Mouse (Mus musculus): Measurements from ENCODE around the gene Fyttd1. TPM values are rescaled to one million over a fixed set of nuclear protein-coding genes. Genes with fewer than 3 reads are reported as not detected.

Gene Fyttd1
- total and polyA plus RNA-seq, 2 experiments from 2014 or later: 56.9 to 139 TPM

DNA sequence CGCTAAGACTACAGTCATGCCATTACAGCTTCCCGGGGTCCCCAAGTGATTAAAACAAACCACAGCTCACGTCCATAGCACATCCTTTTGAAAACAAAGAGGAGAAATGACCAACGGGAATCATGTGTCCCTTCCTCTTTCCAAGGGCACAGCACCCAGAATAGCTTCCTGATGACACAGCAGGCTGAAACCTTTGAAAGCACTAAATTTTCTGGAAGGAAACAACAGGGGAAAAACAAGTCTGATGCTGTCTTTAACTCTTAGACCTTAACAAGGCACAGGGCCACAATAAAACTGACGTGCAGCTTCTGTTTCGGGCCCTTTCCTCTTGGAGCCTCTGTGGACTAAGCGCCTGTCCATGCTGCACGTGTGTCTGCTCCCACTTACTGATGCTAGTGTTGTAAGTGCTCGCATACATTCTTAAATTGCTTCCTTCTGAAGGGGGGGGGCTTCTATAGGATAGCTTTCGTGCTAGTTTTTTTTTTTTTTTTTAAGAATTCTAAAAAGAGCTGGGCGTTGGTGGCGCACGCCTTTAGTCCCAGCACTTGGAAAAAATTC is 23.7 kb upstream of the Fyttd1 start:
- no peak for ATAC-seq (ENCODE audit: low FRiP score)
- Histone ChIP-seq H3K27ac (ENCODE audit: low read depth, low read length) (no peak overlapping the region), H3K9me3 (ENCODE audit: low read length) (no peaks in the 10 kb centered on the region), H3K27me3 (ENCODE audit: insufficient read depth, low read length) (no peaks in the 10 kb centered on the region), H3K9ac (replicated peaks; ENCODE audit: low read length, poor library complexity, severe bottlenecking) (no peak overlapping the region), H3K4me1 (ENCODE audit: insufficient read depth, low read length) (no peaks in the 10 kb centered on the region), H3K4me3 (ENCODE audit: low read depth, low read length) (no peak overlapping the region), H3K4me2 (ENCODE audit: low read depth, low read length, poor library complexity, severe bottlenecking) (no peak overlapping the region), H3K36me3 (ENCODE audit: insufficient read depth, low read length) (peaks cover 15% of the 10 kb centered on the region)
- TF ChIP-seq CTCF (IDR thresholded peaks at IDR 0.05): no peak
- DNase-seq (ENCODE audit: low spot score): no peak
- 77% methylated on average over 13 of the region's 13 CpGs for WGBS

DNA sequence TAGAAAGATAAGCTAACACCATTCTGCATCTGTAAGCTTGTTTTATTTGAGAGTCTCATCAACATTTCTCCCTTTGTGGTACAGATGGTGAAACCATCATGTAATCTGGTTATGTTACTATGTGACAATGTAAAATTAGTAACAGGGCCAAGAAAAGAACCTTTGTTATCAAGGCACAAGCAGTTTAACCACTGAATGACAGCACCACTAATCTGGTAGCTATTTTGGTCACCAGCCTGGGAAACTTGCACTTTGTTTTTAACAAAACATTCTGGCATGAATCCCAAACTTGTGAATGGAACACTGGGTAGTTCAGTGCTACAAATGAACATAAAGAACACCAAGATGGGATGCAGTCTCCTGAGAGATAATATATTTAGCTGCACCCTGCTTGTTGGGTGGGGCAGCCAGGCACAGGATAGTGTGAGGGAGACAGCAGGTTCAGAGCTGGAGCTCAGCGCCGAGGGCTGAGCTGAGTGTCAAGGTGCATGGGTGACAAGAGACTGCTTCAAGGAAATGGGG is 23.2 kb upstream of the Fyttd1 start:
- no peak for TF ChIP-seq CTCF (IDR thresholded peaks at IDR 0.05)
- H3K36me3 ChIP-seq (ENCODE audit: insufficient read depth, low read length): peaks cover 10% of the 10 kb centered on the region

DNA sequence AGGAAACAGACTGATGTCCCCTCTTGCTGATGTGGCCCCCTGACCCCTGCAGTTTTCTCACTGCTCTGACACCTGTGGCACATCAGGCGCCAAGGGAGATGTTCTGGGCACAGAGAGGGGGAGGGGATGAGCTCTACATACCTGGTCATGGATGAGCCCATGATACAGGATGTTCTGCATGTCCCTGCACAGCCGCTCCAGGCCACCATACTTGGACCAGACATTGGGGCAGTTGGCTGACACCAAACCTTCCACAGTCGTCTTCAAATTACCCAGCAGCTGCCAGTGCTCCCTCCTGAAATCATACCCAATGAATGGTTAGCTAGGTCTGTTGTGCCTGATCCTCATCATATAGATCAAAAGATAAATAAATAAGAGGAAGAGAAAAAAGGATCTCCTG is 20.5 kb upstream of the Fyttd1 start:
- Histone ChIP-seq H3K4me3 (ENCODE audit: low read depth, low read length) (no peak overlapping the region), H3K9ac (replicated peaks; ENCODE audit: low read length, poor library complexity, severe bottlenecking) (no peak overlapping the region), H3K36me3 (ENCODE audit: insufficient read depth, low read length) (peaks cover 4% of the 10 kb centered on the region), H3K27ac (ENCODE audit: low read depth, low read length) (no peak overlapping the region), H3K4me2 (ENCODE audit: low read depth, low read length, poor library complexity, severe bottlenecking) (no peak overlapping the region), H3K4me1 (ENCODE audit: insufficient read depth, low read length) (no peaks in the 10 kb centered on the region), H3K27me3 (ENCODE audit: insufficient read depth, low read length) (no peaks in the 10 kb centered on the region), H3K9me3 (ENCODE audit: low read length) (no peaks in the 10 kb centered on the region)
- WGBS: 90% methylated on average over 3 of the region's 3 CpGs
- no peak for TF ChIP-seq CTCF (IDR thresholded peaks at IDR 0.05)
- DNase-seq (ENCODE audit: low spot score) (no peak), ATAC-seq (ENCODE audit: low FRiP score) (no peak)

More for the DNA sequence above, 23.2 kb upstream of the Fyttd1 start:
- H3K9ac ChIP-seq (replicated peaks; ENCODE audit: low read length, poor library complexity, severe bottlenecking): no peak overlapping the region
- H3K9me3 ChIP-seq (ENCODE audit: low read length): no peaks in the 10 kb centered on the region
- 63% methylated on average over 2 of the region's 2 CpGs for WGBS
- DNase-seq (ENCODE audit: low spot score) (no peak), ATAC-seq (ENCODE audit: low FRiP score) (no peak)
- H3K4me1 ChIP-seq (ENCODE audit: insufficient read depth, low read length): no peaks in the 10 kb centered on the region
- H3K4me3 ChIP-seq (ENCODE audit: low read depth, low read length): no peak overlapping the region
- H3K27me3 ChIP-seq (ENCODE audit: insufficient read depth, low read length): no peaks in the 10 kb centered on the region
- no peak overlapping the region for H3K4me2 ChIP-seq (ENCODE audit: low read depth, low read length, poor library complexity, severe bottlenecking)
- H3K27ac ChIP-seq (ENCODE audit: low read depth, low read length): no peak overlapping the region; the same call in 1 of the 2 replicates

- Histone ChIP-seq H3K9me3 (ENCODE audit: low read length) (no peaks in the 10 kb centered on the region), H3K4me3 (ENCODE audit: low read depth, low read length) (no peak overlapping the region), H3K4me1 (ENCODE audit: insufficient read depth, low read length) (no peaks in the 10 kb centered on the region), H3K27me3 (ENCODE audit: insufficient read depth, low read length) (no peaks in the 10 kb centered on the region), H3K9ac (replicated peaks; ENCODE audit: low read length, poor library complexity, severe bottlenecking) (no peak overlapping the region), H3K36me3 (ENCODE audit: insufficient read depth, low read length) (peaks cover 4% of the 10 kb centered on the region), H3K27ac (ENCODE audit: low read depth, low read length) (no peak overlapping the region), H3K4me2 (ENCODE audit: low read depth, low read length, poor library complexity, severe bottlenecking) (no peak overlapping the region)
- ATAC-seq (ENCODE audit: low FRiP score) (no peak), DNase-seq (ENCODE audit: low spot score) (no peak)
- WGBS: 73% methylated on average over 4 of the region's 4 CpGs
- TF ChIP-seq CTCF (IDR thresholded peaks at IDR 0.05): no peak
These were observed 18.9 kb upstream of the Fyttd1 start for GRCm38 (mm10) chr16:32858356-32858755.

GRCm38 (mm10) chr16:32858771-32859636 is 18.3 kb upstream of the Fyttd1 start:
- TF ChIP-seq CTCF (IDR thresholded peaks at IDR 0.05): no peak
- peaks cover 4% of the 10 kb centered on the region for H3K36me3 ChIP-seq (ENCODE audit: insufficient read depth, low read length)
- no peak overlapping the region for H3K4me2 ChIP-seq (ENCODE audit: low read depth, low read length, poor library complexity, severe bottlenecking)
- peak; percentile 19 for DNase-seq (ENCODE audit: low spot score)
- no peak overlapping the region for H3K9ac ChIP-seq (replicated peaks; ENCODE audit: low read length, poor library complexity, severe bottlenecking)
- no peaks in the 10 kb centered on the region for H3K9me3 ChIP-seq (ENCODE audit: low read length)
- H3K27me3 ChIP-seq (ENCODE audit: insufficient read depth, low read length): no peaks in the 10 kb centered on the region
- H3K4me1 ChIP-seq (ENCODE audit: insufficient read depth, low read length): no peaks in the 10 kb centered on the region
- ATAC-seq (ENCODE audit: low FRiP score): no peak
- no peak overlapping the region for H3K27ac ChIP-seq (ENCODE audit: low read depth, low read length)
- H3K4me3 ChIP-seq (ENCODE audit: low read depth, low read length): no peak overlapping the region
- WGBS: 79% methylated on average over 12 of the region's 12 CpGs

- WGBS: 89% methylated on average over 3 of the region's 3 CpGs
- no peaks in the 10 kb centered on the region for H3K27me3 ChIP-seq (ENCODE audit: insufficient read depth, low read length)
- no peak for ATAC-seq (ENCODE audit: low FRiP score)
- no peak overlapping the region for H3K27ac ChIP-seq (ENCODE audit: low read depth, low read length)
- no peak for DNase-seq (ENCODE audit: low spot score)
- H3K4me3 ChIP-seq (ENCODE audit: low read depth, low read length): no peak overlapping the region
- no peaks in the 10 kb centered on the region for H3K9me3 ChIP-seq (ENCODE audit: low read length)
- H3K36me3 ChIP-seq (ENCODE audit: insufficient read depth, low read length): no peaks in the 10 kb centered on the region
- H3K4me1 ChIP-seq (ENCODE audit: insufficient read depth, low read length): peaks cover 8% of the 10 kb centered on the region; the same call in 1 of the 2 replicates
- H3K9ac ChIP-seq (replicated peaks; ENCODE audit: low read length, poor library complexity, severe bottlenecking): no peak overlapping the region
- no peak overlapping the region for H3K4me2 ChIP-seq (ENCODE audit: low read depth, low read length, poor library complexity, severe bottlenecking)
- TF ChIP-seq CTCF (IDR thresholded peaks at IDR 0.05): no peak
These were observed 15.4 kb upstream of the Fyttd1 start for GRCm38 (mm10) chr16:32861813-32862385.
